Mouse (Mus musculus) right cerebral cortex, postnatal 25 days (tissue): ENCODE results near the gene Rpl31.

ENCODE experiments used
- DNase-seq: peaks from one replicate; pipeline ENCODE4 v3.0.0; 2022

Gene Rpl31

DNA sequence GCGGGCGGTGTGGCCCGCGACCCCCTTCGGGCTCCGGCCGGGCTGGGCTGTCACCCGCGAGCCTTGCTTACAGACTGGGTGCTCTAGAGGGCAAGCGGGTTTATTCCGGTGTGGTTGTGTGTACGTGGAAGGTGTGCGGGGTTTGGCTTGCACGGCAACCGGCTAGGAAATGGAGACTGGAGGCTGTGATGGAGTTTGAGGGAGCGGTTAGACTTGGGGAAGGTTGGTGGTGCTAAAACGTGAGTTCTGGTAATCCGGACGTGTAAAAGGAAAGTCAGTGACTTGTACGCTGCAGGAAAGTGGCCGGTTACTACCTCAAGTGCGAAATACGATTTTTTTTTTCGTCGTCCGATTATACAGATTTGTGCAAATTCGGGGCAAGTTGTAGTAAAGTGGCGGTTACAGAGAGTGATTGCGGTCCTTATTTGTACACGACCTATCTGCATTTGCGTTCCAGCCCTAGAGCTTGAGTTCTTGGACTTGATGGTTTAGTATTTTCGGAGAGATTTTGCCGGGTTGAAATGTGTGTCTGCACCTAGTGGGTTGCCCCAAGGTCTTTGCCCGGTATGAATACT lies 712 bp downstream of the Rpl31 start:
- no peak for DNase-seq

DNA sequence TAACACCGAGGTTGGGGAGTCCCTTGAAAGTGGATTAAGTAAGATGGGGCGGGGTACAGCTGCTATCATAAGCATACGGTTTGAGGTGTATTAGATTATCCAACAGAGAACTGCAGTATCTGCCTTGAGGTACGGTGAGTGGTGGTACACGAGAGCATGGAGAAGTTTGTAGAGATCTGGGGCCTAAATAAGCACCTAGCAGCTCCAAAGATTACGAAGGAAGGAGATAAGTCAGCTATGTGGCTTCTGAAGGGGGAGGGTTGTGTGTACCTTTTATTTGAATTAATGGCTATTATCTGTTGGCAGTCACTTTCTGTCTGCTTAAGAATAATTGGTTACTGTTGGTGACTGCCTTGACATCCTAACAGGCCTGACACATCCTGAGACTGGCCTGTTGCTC lies 2.8 kb downstream of the Rpl31 start:
- no peak for DNase-seq

DNA sequence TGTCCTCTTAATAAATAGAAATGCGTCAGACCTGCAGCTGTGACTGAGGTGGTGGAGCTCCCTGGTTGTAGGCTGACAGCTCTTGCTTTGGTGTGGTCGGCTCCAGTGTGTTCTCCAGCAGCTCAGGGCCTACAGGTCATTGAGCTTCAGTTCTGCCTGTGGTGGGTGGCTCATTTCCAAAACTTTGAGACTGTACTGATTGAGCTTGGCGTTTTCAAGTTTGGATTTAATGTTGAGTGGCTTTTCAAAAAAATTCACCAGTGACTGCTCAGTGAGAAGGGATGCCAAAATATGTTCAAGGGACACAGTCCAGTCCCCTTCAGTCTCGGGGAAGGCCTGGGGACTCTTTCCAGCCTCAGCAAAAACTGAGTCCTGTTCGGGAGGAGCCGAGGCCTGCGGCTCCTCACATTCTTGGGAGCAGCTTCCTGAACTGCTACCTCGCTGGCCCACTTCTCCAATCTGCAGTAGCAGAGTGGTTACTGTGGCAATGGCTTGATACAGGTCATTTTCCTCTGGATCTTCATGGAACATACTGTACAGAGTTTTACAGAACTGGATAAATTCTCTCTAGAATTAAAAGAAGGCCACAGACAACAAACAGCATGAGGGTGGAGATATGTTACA lies 4.7 kb downstream of the Rpl31 start:
- DNase-seq = no peak

DNA sequence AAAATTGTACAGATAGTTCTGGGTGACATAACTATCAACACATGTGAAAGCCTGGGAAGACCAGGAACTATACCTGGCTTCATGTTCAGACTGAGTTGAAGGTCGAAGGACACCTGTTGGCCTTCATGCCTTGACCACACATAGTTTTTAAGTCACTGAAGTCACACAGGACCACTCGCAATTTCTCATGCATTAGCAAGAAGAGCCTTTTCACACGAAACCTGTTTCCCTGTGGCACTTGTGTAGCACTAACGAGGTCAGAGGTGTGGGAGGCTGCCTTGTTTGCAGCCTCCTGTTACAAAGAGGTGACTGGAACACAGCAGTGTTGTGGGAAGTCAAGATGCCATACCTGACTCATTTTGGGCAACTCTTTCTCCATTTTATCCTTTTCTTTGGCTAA lies 5.7 kb downstream of the Rpl31 start:
- DNase-seq = no peak

DNA sequence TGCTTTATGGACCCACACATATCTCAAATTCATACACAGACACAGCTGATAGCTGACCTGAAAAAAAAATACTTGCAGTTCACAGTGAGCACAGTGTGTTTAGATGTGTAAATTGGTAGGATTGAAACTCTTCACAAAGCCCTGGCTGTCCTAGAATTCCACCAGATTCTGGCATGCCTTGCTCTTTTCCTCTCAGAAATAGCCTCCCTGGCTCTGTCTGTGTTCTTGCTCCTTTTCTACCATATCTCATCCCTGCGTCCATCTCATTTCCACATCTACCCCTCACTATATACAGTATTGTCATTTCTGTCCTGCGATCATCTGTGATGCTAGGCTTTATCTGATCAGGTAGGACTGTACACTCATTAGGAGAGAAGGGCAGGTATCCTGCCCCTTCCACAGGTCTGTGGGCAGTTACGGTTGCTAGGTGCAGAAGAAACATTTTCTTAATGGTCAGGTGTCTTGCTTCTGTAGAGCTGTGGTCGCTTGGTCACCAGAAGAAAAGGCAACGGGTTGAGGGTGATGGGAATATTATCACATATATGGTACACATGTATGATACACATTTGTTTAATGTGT lies 6.7 kb downstream of the Rpl31 start:
- no peak for DNase-seq

DNA sequence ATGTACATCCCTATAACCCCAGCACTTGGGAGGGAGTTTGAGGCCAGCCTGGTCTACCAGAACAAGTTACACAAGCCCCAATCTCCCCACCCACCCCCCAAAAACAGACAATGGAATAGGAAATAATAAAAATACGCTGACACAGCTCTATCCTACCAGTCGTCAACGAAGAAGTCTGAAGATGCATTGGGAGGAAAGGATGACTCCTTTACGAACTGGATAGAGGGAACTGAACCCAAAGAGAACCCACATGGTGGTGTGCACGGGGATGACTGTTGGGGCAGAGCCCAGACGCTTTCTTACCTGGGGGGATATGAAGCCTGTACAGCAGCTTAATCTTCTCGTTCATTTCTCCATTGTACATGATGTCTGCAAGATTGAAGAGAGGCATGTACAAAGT lies 8.5 kb downstream of the Rpl31 start:
- no peak for DNase-seq

DNA sequence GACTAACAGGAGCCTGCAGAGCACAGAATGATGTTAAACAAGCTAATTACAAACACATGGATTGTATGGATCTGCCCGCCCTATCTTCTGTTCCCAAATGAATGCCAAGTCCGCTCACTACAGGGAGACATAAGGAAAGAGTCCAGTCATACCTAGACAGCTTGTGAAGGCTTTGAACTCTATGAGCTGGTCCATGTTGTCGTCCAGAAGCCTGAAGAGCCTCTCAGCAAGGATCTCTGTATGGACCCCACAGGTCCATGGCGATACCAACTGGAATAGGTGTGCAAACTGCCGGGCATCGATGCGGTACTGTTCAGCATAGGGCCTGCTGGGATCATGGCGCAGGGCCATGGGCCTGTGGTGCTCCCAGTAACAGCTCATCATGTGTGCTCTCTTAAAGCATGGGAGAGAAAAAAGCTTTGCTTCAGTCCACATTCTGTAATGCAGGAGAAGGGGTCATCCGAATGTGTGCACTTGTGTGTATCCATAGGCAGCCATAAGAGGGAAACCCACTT lies 9.1 kb downstream of the Rpl31 start:
- DNase-seq = no peak

DNA sequence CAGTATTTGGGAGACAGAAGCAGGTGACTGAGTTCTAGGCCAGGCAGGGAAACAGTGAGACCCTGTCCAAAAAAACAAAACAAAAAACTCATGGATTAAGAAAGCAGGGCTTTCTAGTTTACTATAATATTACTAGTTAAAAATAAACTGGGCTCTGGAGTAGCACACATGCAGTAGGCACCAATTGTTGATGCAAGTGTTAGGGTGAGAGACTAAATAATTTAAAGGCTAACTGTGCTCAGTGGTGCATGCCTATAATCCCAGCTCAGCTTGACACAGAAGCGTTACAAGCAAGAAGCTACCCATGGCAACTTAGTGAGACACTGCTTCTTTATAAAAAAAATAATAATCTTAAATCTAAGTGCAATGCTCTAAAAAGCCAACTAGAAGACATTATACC lies 10.9 kb downstream of the Rpl31 start:
- DNase-seq = no peak

DNA sequence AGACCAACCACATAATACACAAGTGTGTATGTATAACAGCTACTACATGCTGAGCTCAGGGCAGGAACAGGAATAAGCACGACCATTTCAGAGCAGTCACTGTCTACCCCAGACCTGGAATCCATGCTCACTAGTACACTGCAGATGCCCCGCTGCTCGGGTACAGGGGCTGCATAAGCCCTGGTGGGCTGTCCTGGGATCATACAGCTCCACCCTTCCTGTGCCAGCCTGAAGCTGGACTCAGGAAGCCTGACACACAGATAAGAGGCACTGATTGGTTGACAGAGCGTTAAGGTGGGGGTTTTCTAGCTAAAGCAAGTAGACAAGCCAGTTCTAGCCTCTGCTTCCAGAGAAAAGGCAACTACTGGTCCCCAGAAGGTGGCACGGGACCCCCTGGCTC lies 11.4 kb downstream of the Rpl31 start:
- DNase-seq = no peak

DNA sequence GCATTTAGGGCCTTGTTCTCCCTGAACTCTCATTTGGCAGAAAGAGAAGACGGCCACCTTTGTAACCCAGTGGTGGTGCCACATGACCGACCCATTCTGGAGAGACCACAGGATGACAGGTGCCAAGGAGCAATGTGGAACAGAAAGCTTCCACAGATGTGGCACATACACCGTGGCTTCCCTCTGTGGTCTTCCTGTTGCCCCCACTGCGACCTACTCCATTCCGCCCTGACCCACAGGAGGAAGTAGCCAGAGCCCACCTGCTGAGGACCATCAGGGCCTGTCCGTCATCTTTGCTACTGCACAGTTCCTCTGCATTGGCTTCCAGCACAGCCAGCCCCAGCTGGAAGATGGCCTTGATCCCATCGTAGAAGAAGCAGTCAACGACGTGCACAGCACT lies 13.4 kb downstream of the Rpl31 start:
- DNase-seq = no peak

DNA sequence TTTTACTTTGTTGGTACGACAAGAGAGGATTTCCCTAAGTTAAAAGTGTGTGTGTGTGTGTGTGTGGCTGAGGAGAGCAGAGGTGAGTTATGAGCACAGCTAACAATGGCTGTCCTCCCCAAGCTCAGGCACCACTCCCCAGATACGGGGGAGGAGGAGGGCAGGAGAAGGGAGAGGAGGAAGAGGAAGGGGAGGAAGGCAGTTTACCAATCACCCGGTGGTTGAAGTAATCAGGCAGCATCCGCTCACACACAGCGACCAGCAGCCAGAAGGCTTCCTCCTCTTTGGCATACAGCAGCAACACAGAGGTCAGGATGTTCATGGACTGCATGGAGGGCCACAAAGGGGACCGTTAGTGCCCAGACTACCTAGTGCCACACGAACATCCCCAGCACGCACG lies 17.3 kb downstream of the Rpl31 start:
- DNase-seq = no peak

DNA sequence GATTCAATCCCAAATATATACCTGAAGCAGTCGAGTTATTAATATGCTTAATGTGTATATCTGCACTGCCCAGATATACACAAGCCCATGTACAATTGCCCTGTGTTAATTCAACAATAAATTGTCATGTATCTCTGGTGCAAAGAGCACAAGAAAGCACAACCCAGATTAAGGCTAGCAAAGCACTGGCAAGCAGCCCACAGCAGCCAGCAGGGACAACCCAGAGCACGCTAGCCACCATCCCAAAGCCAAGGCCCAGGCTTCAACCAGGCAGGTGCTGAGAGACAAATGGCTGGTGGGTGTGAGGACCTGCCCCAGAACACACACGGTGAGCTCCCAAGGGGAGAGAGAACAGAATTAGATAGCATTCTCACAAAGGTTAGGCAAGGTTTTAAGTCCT lies 18.8 kb downstream of the Rpl31 start:
- no peak for DNase-seq

DNA sequence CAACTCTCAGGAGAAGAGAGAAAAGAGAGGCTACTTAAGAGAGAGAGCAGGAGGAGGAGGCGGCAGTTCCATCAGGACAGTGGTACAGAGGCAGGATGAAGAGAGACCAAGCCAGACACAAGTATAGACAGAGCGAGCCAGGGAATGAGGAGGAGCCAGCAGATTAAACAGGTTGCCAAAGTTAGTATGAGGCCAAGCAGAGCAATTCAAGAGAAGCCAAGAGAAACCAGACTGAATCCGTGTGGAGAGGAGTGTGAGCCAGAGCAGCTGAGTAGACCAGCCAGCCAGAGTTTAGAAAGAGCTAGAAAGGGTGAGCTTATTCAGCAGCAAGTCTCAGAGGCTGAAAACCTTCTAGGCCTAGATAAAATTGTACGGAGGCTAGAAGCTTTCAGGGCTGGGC lies 19.9 kb downstream of the Rpl31 start:
- DNase-seq = no peak

DNA sequence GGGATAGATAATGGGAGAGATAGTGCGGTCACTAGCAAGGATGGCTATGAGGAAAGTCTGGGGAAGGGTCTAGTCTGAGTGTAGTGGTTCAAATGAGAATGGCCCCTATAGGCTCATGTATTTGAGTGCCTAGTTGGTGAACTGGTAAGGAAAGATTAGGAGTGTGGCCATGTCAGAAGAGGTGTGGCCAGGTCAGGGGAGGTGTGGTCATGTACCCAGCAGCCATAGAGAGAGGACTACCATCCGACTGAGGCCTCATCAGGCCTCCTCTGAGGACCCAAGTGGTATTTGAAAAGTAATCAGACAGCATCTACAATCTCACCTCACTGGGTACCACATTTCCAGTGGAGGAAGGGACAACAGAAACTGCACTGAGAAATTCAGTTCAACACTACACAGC lies 20.5 kb downstream of the Rpl31 start:
- DNase-seq = no peak

DNA sequence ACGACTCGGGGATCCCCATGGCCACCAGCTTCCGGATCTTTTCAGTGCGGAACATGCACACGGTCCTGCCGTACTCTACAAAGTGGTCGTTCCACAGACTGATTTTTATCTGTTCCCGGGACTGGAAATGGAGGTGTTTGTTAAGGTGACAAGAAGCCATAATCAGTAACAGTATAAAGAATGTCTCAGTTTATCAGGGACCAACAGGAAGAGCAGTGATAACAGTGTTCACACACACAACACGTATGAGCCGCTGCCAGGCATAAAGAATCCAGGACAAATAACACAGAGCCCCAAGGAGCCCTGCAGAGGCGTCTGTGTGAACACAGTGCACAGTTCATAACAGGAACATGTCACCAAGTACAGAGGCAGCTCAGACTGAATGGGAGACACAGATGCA lies 21.7 kb downstream of the Rpl31 start:
- no peak for DNase-seq

DNA sequence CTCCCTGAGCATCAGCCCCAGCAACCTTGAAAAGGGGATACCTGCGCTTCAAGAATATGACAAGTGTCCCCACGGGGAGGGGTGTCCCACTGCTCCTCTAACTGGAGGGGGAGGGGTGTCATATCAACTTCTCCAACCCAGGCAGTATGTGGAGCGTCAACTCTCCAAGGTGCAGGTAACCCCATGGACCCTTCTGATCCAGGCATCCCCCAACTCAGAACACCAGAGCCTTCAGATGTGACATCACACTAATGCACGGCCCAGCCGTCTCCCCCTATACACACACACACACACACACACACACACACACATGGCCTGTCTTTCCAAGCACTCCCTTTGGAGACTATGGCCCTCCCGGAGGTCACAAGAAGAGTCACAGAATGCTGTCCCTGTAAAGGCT lies 24.0 kb downstream of the Rpl31 start:
- DNase-seq = no peak

DNA sequence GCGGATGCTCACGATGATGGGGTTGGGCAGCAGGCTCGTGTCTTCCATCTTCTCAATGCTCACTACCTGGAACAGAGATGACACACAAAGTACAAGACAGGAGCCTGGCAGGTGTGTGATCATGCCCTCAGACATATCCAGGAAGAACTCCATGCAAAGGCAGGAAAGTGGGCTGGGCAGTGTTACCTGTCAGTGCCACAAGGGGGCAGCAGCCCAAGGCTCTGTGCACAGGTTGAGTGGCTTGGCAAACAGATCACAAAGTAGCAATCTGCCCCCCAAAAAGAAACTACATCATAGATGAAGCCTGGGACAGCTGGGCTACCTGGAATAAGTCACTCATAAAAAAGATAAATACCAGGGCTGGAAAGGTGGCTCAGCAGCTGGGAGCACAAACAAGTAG lies 24.5 kb downstream of the Rpl31 start:
- DNase-seq = peak; percentile 77

DNA sequence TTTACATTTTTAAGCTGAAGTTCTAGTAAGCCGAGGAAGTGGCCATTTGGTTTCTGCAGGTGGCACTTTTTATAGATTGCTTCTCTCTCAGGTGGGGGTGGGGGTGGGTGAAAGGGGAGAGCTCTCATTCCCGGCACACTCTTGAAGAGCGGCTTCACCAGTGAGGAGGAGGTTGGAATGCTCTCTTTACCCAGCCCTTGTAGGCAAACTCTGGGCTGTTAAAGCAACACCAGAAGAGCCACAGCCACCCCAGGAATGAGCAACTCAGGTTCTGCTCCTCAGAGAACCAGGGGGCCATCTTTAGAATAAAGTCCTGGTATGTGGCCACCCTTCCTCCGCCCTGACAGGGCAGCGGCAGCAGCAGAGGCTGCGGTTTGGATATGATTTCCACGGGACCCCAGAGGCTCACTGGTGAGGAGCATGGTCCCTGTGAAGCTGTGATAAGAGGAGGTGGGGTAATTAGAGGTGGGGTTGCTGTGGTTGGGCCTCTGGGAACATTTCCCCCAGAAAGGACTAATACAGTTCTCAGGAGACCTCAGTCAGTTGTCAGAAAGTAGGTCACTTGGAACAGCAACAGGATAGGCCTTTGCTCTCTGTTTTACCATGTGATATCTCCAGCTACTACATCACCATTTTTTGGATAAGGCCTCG lies 25.7 kb downstream of the Rpl31 start:
- DNase-seq = no peak

DNA sequence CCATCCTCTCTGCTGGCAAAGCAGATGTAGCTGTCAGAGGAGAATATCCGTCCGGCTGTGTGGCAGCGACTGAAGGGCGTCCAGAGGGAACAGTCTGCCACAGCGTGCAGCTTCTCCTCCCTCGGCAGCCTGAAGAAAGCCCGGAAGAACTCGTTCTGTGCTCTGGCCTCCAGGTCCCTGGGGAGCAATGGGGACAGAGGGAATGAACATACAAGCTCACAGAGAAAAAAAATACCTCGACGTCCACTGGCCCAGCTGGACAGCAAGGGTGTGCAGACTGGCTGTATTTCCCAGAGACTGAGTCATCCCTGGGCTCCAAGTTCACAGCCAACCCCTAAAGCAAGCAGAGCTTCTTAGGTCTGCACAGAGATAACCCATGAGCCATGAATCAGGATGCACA lies 26.5 kb downstream of the Rpl31 start:
- no peak for DNase-seq

DNA sequence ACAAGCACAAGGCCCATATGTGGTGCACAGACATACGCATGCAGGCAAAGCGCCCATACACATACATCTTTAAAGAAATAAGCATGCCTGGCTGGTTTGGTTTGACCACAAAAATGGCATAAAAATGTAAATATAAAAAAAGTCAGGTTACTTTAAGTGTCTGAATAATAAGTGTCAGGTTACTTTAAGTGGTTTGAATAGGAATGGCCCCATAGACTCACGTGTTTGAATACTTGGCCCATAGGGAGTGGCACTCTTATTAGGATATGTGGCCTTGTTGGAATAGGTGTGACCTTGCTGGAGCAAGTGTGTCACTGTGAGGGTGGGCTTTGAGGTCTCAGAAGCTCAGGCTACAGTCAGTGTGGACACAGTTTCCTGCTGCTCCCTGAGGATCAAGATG lies 27.0 kb downstream of the Rpl31 start:
- no peak for DNase-seq

DNA sequence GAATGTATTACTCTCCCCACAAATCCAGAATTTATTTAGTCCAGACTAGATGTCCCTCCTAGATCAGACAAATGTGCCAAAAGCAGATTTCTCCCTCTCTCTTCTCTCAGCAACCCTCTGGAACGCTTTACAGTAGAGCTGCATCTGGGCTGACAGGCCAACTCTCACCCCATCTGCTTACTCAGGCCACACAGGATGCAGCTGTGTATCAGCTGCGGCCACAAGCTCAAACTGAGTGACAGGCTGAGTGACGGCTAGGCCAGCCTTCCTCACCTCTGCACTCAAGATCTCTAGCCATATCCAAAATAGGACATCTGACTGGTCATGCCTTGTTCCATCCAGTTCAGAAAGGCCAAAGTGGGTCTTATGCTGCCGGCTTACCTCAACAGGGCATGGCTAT lies 28.7 kb downstream of the Rpl31 start:
- no peak for DNase-seq

DNA sequence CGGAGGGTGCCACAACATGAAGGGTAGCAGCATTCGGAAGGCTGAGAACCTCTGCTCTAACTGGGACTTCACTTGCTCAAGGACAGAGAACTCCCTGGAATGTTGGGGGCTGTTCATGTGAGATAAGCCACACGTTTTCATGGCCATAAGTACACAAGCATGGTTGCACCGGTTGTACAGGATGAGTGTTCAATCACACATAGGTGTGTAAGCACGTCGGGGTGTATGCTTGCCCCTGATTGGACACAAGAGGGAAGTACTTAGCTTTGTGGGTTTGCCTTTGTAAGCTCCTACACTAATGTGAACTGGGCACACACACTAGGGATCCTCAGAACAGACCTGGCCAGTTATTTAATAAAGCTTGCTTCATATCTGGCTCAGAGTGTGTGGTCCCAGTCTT lies 30.6 kb downstream of the Rpl31 start:
- DNase-seq = no peak

DNA sequence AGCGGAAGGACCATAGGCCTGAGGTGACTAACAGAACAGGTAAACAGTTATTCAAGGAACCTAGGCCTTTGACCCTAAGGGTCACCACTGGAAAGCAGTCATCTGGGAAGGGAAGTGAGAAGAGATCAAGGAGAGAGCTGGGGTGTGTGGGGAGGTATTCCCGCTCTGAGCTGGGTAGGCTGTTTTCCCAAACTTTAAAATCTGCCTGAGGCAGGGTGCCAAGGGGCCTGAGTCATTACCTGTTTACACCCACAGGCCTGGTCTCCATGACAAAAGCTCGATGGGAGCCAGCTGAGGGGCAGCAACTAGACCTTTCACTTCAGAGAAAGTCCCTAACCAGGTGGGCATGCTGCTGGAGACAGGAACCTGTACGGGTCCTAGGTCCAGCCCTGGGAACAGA lies 31.6 kb downstream of the Rpl31 start:
- no peak for DNase-seq

DNA sequence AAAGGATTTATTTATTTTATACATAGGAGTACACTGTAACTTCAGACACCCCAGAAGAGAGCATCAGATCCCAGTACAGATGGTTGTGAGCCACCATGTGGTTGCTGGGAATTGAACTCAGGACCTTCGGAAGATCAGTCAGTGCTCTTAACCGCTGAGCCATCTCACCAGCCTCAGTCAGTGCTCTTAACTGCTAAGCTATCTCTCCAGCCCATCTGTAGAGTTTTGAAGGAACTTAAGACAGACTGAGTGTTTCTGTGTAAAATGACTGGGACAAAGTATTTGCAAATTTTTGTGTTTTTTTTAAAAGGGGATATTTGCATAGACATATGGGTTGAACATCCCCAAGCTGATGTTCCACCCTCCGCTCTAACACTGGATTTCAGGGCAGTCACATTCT lies 32.5 kb downstream of the Rpl31 start:
- DNase-seq = no peak
